In genomic region chr1:104839051-104839450, GRCm38 (mm10) we compare ENCODE assay signal across 24 mouse cellular contexts.
DNase-seq lines count a peak whose midpoint lies in the region; ATAC-seq lines count a peak whose summit lies in the region.
"Had no signal": no experiment of that assay in that cellular context is flagged by ENCODE, and none has a peak within 500 bp of the region (broad histone marks: within the 10 kb centered on the region; RNA-seq: fewer than 3 reads in every experiment).

No protein-coding gene starts in this region.

- H3K4me2 ChIP-seq in hindbrain, embryonic 16.5 days (ENCODE audit: low read length) = no peak overlapping the region
- no peak overlapping the region for H3K4me2 ChIP-seq in hindbrain, embryonic 14.5 days (replicated peaks)
- H3K4me2 ChIP-seq: embryonic facial prominence, embryonic 13.5 days; forebrain, embryonic 15.5 days; heart, embryonic 12.5 days; limb, embryonic 13.5 days; liver, embryonic 11.5 days; lung, embryonic 15.5 days had no signal

- no peak overlapping the region for H3K9ac ChIP-seq in hindbrain, embryonic 16.5 days (ENCODE audit: low read depth, low read length)
- no peak overlapping the region for H3K9ac ChIP-seq in hindbrain, embryonic 14.5 days
- H3K9ac ChIP-seq: embryonic facial prominence, embryonic 13.5 days; forebrain, embryonic 15.5 days; heart, embryonic 12.5 days; limb, embryonic 13.5 days; lung, embryonic 15.5 days had no signal

- DNase-seq in cerebellum, adult 11-12 months = peak; percentile 10
- no peak for DNase-seq in cerebellum, adult 18-20 months
- DNase-seq in hindbrain, embryonic 14.5 days (ENCODE audit: low spot score) = no peak
- peak; percentile 1 for DNase-seq in left cerebral cortex, postnatal 4 days
- DNase-seq in left cerebral cortex, adult 18-20 months (ENCODE audit: low spot score in 2 of 2) = no peak
- no peak for DNase-seq in heart, postnatal 25 days (ENCODE audit: low spot score)
- DNase-seq: adrenal gland, postnatal 10 days; heart, adult 2 months; kidney, adult 11 months; kidney, postnatal 14 days; right cerebral cortex, postnatal 25 days; thymus, postnatal 14 days had no signal

- H3K27ac ChIP-seq in hindbrain, embryonic 16.5 days (ENCODE audit: low read depth, low read length) = peak overlapping the region; percentile 44; the same call in 1 of the 2 replicates
- no peak overlapping the region for H3K27ac ChIP-seq in hindbrain, embryonic 14.5 days
- H3K27ac ChIP-seq: embryonic facial prominence, embryonic 13.5 days; forebrain, embryonic 10.5 days; forebrain, embryonic 15.5 days; heart, adult 2 months; limb, embryonic 13.5 days; lung, embryonic 15.5 days had no signal

- peak; percentile 60; the same call in 1 of the 2 replicates for ATAC-seq in hindbrain, embryonic 16.5 days
- no peak for ATAC-seq in hindbrain, embryonic 14.5 days (ENCODE audit: low FRiP score)
- ATAC-seq: inflammation-experienced regulatory T-cells, adult 6 months; Patski had no signal

- H3K27me3 ChIP-seq in hindbrain, embryonic 16.5 days (replicated peaks; ENCODE audit: control insufficient read depth, insufficient read depth, low read length) = no peaks in the 10 kb centered on the region
- H3K27me3 ChIP-seq in hindbrain, embryonic 14.5 days (ENCODE audit: control insufficient read depth, insufficient read depth, low read length) = no peaks in the 10 kb centered on the region
- H3K27me3 ChIP-seq: embryonic facial prominence, embryonic 13.5 days; forebrain, embryonic 15.5 days; heart, embryonic 12.5 days; limb, embryonic 13.5 days; lung, embryonic 15.5 days; Patski had no signal

- H3K4me3 ChIP-seq in hindbrain, embryonic 16.5 days (ENCODE audit: low read length) = no peak overlapping the region
- H3K4me3 ChIP-seq in hindbrain, embryonic 14.5 days (replicated peaks; ENCODE audit: low read length) = no peak overlapping the region
- H3K4me3 ChIP-seq: embryonic facial prominence, embryonic 13.5 days; forebrain, embryonic 10.5 days; forebrain, embryonic 15.5 days; heart, adult 2 months; heart, embryonic 12.5 days; limb, embryonic 13.5 days; lung, embryonic 15.5 days; midbrain, embryonic 10.5 days had no signal

- no peaks in the 10 kb centered on the region for H3K36me3 ChIP-seq in hindbrain, embryonic 16.5 days (ENCODE audit: control insufficient read depth, insufficient read depth, low read length)
- no peaks in the 10 kb centered on the region for H3K36me3 ChIP-seq in hindbrain, embryonic 14.5 days (replicated peaks; ENCODE audit: control insufficient read depth, insufficient read depth)
- H3K36me3 ChIP-seq: embryonic facial prominence, embryonic 13.5 days; forebrain, embryonic 10.5 days; forebrain, embryonic 15.5 days; G1E; heart, embryonic 12.5 days; limb, embryonic 13.5 days; lung, embryonic 15.5 days; midbrain, embryonic 10.5 days had no signal

- peaks cover 5% of the 10 kb centered on the region; the same call in 1 of the 2 replicates for H3K4me1 ChIP-seq in hindbrain, embryonic 16.5 days (ENCODE audit: control insufficient read depth, insufficient read depth, low read depth, low read length)
- no peaks in the 10 kb centered on the region for H3K4me1 ChIP-seq in hindbrain, embryonic 14.5 days (replicated peaks; ENCODE audit: control insufficient read depth, insufficient read depth, low read length)
- H3K4me1 ChIP-seq: embryonic facial prominence, embryonic 13.5 days; heart, embryonic 12.5 days; limb, embryonic 13.5 days; lung, embryonic 15.5 days had no signal

- intact Hi-C loops in left cerebral cortex, postnatal 4 days (cut with DNase I) = no loop called here
- intact Hi-C loops in heart, postnatal 25 days (cut with DNase I) = no loop called here

- H3K9me3 ChIP-seq in hindbrain, embryonic 16.5 days (ENCODE audit: control insufficient read depth, low read length) = no peaks in the 10 kb centered on the region
- no peaks in the 10 kb centered on the region for H3K9me3 ChIP-seq in hindbrain, embryonic 14.5 days (ENCODE audit: control insufficient read depth, low read length)
- H3K9me3 ChIP-seq: embryonic facial prominence, embryonic 13.5 days; forebrain, embryonic 10.5 days; forebrain, embryonic 15.5 days; heart, embryonic 12.5 days; limb, embryonic 13.5 days; lung, embryonic 15.5 days; midbrain, embryonic 10.5 days had no signal

Comparison
In these comparisons a context has a peak if more than half of its experiments do, and no peak if none do; other contexts are left out.
1. DNase-seq: peak in cerebellum, adult 11-12 months (single experiment) and left cerebral cortex, postnatal 4 days (single experiment); none in cerebellum, adult 18-20 months (0 of 2), hindbrain, embryonic 14.5 days (single experiment), left cerebral cortex, adult 18-20 months (0 of 2) and heart, postnatal 25 days (single experiment).